Mouse (Mus musculus) inflammation-experienced regulatory T-cells (primary cell): ENCODE measurements around the gene Sgsm3. TPM values are rescaled to one million over a fixed set of nuclear protein-coding genes. Genes with fewer than 3 reads are reported as not detected.

Experiments used
- polyA plus RNA-seq, 2 experiments: library from polyadenylated mRNA; unstranded; fragments of 100-300 nt; shearing (Covaris generic); gene quantifications; one replicate each; pipeline ENCODE4 v1.2.1; 2017

Gene Sgsm3
- 1 to 10 TPM; 2.6 to 8.6 TPM for polyA plus RNA-seq

GRCm38 (mm10) chr15:80977620-80978334, at the start of gene Sgsm3:
TSS of gene Sgsm3 (plus strand) at chr15:80977765.

DNA sequence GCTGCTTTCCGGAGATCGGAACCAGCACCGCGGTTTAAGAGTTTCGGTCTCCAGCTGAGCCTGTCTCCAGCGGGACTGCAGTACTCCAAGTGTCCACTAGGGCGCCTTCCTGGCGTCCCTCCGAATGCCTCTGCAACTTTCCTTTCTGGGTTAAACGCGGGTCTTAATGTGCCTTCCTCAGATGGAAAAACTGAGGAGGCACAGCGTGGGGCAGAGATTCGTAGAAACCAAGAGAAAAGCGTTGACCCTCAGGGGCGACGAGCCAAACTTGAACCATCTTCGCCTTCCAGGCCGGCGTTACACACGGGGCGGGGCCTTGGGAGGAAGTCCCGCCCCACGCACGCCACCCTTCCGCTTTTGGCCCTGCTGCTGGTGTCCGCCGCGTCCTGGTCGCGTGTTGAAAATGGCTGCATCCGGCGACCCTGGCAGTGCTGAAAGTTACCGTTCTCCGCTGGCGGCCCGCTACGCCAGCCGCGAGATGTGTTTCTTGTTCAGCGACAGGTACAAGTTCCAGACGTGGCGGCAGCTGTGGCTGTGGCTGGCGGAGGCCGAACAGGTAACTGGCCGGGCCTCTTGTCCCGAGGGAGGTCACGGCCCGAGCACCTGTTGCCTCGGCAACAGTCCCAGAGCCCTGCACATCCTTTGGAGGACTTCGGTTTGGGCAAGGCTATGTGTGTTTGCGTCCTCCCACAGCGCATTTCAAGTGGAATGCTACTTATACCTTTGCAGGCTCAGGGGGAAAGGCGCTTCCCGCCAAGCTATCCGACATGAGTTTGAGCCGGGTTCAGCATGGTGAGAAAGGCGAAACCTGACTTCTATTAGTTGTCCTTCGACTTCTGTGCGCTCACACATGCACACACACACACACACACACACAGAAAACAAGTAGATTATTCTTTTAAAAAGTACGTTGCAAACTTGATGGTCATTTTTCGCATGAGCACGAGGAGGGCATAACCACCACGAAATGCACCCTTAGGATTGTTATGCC, 29.1 kb upstream of the Sgsm3 start, which contains the start of gene Adsl:
TSS of gene Adsl (plus strand) at position 346 of the 991 bp plus-strand sequence.

Other genes starting within 250 kb of the Sgsm3 start
- 100 to 1,000 TPM; 134 to 165 TPM for gene Adsl, start 29.3 kb upstream of the Sgsm3 start, polyA plus RNA-seq
- 10 to 100 TPM; 83.5 to 89.7 TPM for gene Mrtfa, start 213.0 kb downstream of the Sgsm3 start, polyA plus RNA-seq